Mouse (Mus musculus) bone marrow, adult 2 months (tissue): ENCODE results near the gene Ssc4d.
A peak's percentile ranks its signal among the peaks of the same experiment; 100 is the strongest.

Experiments
- CTCF ChIP-seq: fragments of 200-500 bp; IDR thresholded peaks from 2 replicates; pipeline ENCODE4 v1.5.1; 2011; ENCODE audit warnings: low read length, control low read depth; ENCODE audit not compliant: control insufficient read depth, insufficient read depth
- POLR2A ChIP-seq: fragments of 200-500 bp; IDR thresholded peaks from 2 replicates; pipeline ENCODE4 v1.6.1; 2011; ENCODE audit warnings: low read depth, mild to moderate bottlenecking, control low read depth, low read length, borderline replicate concordance; ENCODE audit not compliant: control insufficient read depth

DNA sequence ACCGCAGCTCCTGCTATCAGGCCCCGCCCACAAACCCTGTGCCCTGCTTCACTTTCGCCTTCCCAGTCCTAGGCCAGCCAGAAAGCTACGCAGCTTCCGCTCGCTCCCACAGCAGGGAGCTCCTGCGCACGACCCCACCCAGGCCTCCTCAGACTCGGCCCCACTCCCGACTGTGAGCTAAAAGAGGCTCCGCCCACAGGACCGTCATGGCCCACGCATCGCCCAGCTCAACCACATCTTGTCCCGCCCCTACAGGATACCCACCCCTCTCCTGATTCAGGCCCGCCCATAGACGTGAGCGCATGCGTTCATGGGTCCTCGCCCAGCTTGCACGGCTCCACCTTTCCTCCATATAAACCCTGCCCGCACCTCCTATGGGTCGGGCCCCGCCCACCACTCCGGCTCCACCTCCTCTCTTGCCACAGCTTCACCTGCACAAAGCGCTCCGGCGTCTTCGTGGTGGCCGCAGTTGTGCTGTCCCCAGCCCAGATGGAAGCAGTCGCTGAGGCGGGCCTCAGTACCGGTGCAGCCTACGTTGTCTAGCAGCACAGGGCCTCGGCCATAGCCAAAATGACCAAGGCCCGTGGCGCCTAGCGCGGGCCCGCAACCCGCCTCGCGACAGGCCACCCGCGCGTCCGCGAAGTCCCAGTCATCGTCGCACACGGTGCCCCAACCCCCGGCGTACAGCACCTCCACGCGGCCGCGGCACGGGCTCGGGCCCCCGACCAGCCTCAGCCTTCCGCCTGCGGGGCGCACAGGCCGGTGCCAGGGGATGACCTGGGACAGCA lies 11.6 kb downstream of the Ssc4d start:
- no peak; the same call in 1 of the 2 replicates for TF ChIP-seq CTCF
- peak; percentile 90; the same call in 1 of the 2 replicates for TF ChIP-seq POLR2A
